Mouse (Mus musculus): ENCODE data around the gene Gm14151. TPM values are rescaled to one million over a fixed set of nuclear protein-coding genes. Genes with fewer than 3 reads are reported as not detected.
"Not testable (repeated sequence)": the region's sequence is repeated elsewhere in the genome, so short reads cannot be mapped to it uniquely, and the experiment has no call there.

The Gm14151 gene
- total RNA-seq (2015) (not detected in 2 replicates), total RNA-seq (2017) (not detected in 2 replicates)

GRCm38 (mm10) chr2:151092250-151092649 is at the start of gene Gm14151:
Gene Gm14151 (minus strand): TSS chr2:151092350.
- ATAC-seq (ENCODE audit: poor library complexity, severe bottlenecking): not testable (repeated sequence)

- ATAC-seq (ENCODE audit: poor library complexity, severe bottlenecking): not testable (repeated sequence)
Measured at GRCm38 (mm10) chr2:151097945-151098344, 5.8 kb upstream of the Gm14151 start, which contains the start of gene Gm14147. Gene Gm14147 (plus strand): TSS chr2:151098245.

- no peak for ATAC-seq (ENCODE audit: poor library complexity, severe bottlenecking)
Measured at GRCm38 (mm10) chr2:151056637-151057036, 35.5 kb downstream of the Gm14151 start.

GRCm38 (mm10) chr2:151040411-151040810 is 51.7 kb downstream of the Gm14151 start:
- ATAC-seq (ENCODE audit: poor library complexity, severe bottlenecking): no peak

GRCm38 (mm10) chr2:151039726-151040125 is 52.4 kb downstream of the Gm14151 start:
- ATAC-seq (ENCODE audit: poor library complexity, severe bottlenecking): peak; percentile 8

GRCm38 (mm10) chr2:151039232-151039695 is 52.9 kb downstream of the Gm14151 start, which contains the start of the genes Ninl and Nanp:
Gene Ninl (minus strand): TSS chr2:151039382.
Gene Nanp (minus strand): TSS chr2:151039398.
- ATAC-seq (ENCODE audit: poor library complexity, severe bottlenecking): peak; percentile 80

GRCm38 (mm10) chr2:151038811-151039222 is 53.3 kb downstream of the Gm14151 start:
- ATAC-seq (ENCODE audit: poor library complexity, severe bottlenecking): peak; percentile 54

- peak; percentile 36 for ATAC-seq (ENCODE audit: poor library complexity, severe bottlenecking)
Measured at GRCm38 (mm10) chr2:151037876-151038552, 54.1 kb downstream of the Gm14151 start.

GRCm38 (mm10) chr2:151037292-151037691 is 54.9 kb downstream of the Gm14151 start:
- no peak for ATAC-seq (ENCODE audit: poor library complexity, severe bottlenecking)

Other genes with a start within 250 kb of the Gm14151 start
- gene Abhd12, start 187.6 kb downstream of the Gm14151 start, total RNA-seq (2015): 37.6 and 51.0 TPM in 2 replicates
- gene Abhd12, start 187.6 kb downstream of the Gm14151 start, total RNA-seq (2017): 47.4 and 100 TPM in 2 replicates
- 53.1 and 69.5 TPM in 2 replicates for gene Gins1, start 186.9 kb downstream of the Gm14151 start, total RNA-seq (2015)
- gene Gins1, start 186.9 kb downstream of the Gm14151 start, total RNA-seq (2017): 69.8 and 78.7 TPM in 2 replicates
- gene Ninl, start 53.0 kb downstream of the Gm14151 start, total RNA-seq (2015): 0.07 and 0.09 TPM in 2 replicates
- 0.29 and 1.2 TPM in 2 replicates for gene Ninl, start 53.0 kb downstream of the Gm14151 start, total RNA-seq (2017)
- 17.3 and 18.7 TPM in 2 replicates for gene Nanp, start 53.0 kb downstream of the Gm14151 start, total RNA-seq (2015)
- 9.6 and 10.5 TPM in 2 replicates for gene Nanp, start 53.0 kb downstream of the Gm14151 start, total RNA-seq (2017)
- not detected in 2 replicates for gene Gm14147, start 5.9 kb upstream of the Gm14151 start, total RNA-seq (2015)
- not detected in 2 replicates for gene Gm14147, start 5.9 kb upstream of the Gm14151 start, total RNA-seq (2017)

All from megakaryocyte, adult 5-6 weeks (primary cell).